Mouse (Mus musculus) stomach, postnatal 0 days (tissue): Measurements from ENCODE around the gene Klhl12.

Experiments used
- CTCF ChIP-seq: IDR thresholded peaks from 2 replicates; pipeline ENCODE4 v1.5.1; 2016; ENCODE audit warnings: antibody characterized with exemption, low read depth, mild to moderate bottlenecking, moderate library complexity
- EP300 ChIP-seq: optimal IDR thresholded peaks from 2 replicates; pipeline ENCODE3; 2016; ENCODE audit warnings: antibody characterized with exemption

GRCm38 (mm10) chr1:134512584-134512983 is 57.3 kb downstream of the Klhl12 start:
- no peak for TF ChIP-seq CTCF
- no peak for TF ChIP-seq EP300
